Mouse (Mus musculus) heart, postnatal 0 days (tissue): ENCODE measurements at regions not wholly inside any gene's neighbourhood (a gene's known extent, or its start where the extent isn't known, plus 50 kb on each side); places are given as distances from the start of the nearest gene placed in this dataset.

Experiments used
- CTCF ChIP-seq: IDR thresholded peaks from 2 replicates; pipeline ENCODE4 v1.5.1; 2016; ENCODE audit warnings: antibody characterized with exemption, control low read depth, low read depth
- EP300 ChIP-seq: IDR thresholded peaks from 2 replicates; pipeline ENCODE4 v1.6.1; 2016; ENCODE audit warnings: antibody characterized with exemption, low read depth

DNA sequence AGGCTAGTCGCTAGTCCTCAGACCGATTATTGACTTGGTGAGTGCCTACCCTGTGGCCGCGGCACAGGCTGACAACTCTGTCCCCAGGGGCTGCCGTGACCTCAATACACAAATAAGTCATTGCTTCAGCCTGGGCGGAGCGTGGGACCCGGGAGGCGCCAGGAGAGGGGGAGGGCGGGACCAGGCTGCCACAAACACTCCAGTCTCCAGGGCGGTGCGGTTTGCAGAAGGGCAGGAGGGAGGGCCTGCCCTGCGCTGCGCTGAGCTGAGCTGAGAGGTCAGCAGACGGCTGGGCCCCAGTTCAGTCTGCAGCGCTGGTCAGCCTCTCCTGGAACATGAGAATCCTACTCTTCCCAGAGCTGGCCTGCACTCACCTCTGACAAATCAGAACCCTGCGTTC is 57.2 kb upstream of the Sept5 start:
- TF ChIP-seq CTCF = no peak
- no peak for TF ChIP-seq EP300
